Mouse (Mus musculus) erythroblast, embryonic 14.5 days (primary cell): ENCODE measurements around the gene Pirt. TPM values are rescaled to one million over a fixed set of nuclear protein-coding genes. Genes with fewer than 3 reads are reported as not detected.

Experiments used
- H3K27me3 ChIP-seq: 2 replicates; pipeline ENCODE4 v1.6.1; 2012; ENCODE audit warnings: inconsistent platforms; ENCODE audit not compliant: control insufficient read depth
- H3K36me3 ChIP-seq: 2 replicates; pipeline ENCODE4 v1.6.1; 2012; ENCODE audit warnings: mild to moderate bottlenecking, inconsistent platforms; ENCODE audit not compliant: control insufficient read depth
- H3K4me1 ChIP-seq: 2 replicates; pipeline ENCODE4 v1.6.1; 2012; ENCODE audit warnings: inconsistent platforms; ENCODE audit not compliant: control insufficient read depth
- H3K4me3 ChIP-seq: replicated peaks from 2 replicates; pipeline ENCODE3; 2012; ENCODE audit warnings: moderate library complexity, mild to moderate bottlenecking, inconsistent platforms
- H3K9me3 ChIP-seq: 2 replicates; pipeline ENCODE4 v1.6.1; 2012; ENCODE audit warnings: low read length, inconsistent platforms, mixed read lengths; ENCODE audit not compliant: control insufficient read depth
- GATA1 ChIP-seq: IDR thresholded peaks from 2 replicates; pipeline ENCODE4 v1.6.1; 2012; ENCODE audit warnings: low read length, inconsistent platforms, mixed read lengths
- TAL1 ChIP-seq: IDR thresholded peaks from 3 replicates; pipeline ENCODE4 v1.6.1; 2012; ENCODE audit warnings: low read length, inconsistent platforms, mixed read lengths
- polyA plus RNA-seq: library from polyadenylated mRNA; stranded (reverse); fragments of >175 nt; gene quantifications from 2 replicates; pipeline ENCODE4 v1.2.3, GENCODE M21; 2012

The Pirt gene
- polyA plus RNA-seq, 1 experiment = 0.01 TPM

DNA sequence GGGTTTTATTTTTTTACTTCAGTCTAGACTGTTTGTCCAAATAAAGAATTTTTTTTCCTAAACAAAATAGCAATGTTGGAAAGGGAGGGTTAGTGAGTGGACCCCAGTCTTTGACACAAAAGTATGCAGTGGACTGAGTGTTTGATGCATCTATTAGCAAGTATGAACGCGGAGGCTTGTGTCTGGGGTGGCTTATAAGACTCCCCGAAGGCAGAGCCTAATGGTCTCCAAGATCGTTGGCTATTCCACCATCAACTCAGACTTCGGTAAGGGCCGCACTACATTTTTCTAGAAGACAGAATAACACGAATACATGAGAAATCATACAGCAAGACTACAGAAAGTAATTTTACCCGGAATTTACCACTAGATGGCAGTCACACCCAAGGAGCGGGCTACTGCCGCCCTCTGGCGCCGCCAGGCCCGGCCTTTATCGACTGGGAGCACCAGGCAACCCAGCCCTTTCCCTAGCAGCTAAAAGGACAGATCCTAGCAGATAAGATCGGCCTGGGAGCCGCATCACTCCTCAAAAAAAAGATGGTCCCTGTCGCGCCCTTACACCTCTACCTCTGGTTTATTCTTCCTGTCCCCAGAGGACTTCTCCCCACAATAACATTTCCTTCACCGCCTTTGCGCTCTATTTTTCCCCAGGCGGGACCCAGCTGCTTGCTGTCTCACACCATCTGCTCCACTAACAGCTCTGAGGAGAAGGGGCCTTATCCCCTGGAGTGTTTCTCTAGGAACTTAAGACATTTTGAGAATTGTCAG is 6.0 kb upstream of the Pirt start:
- Histone ChIP-seq H3K4me3 (no peak overlapping the region), H3K9me3 (no peaks in the 10 kb centered on the region), H3K36me3 (no peaks in the 10 kb centered on the region), H3K4me1 (peaks cover 14% of the 10 kb centered on the region), H3K27me3 (peaks cover 2% of the 10 kb centered on the region; the same call in 1 of the 2 replicates)
- TF ChIP-seq TAL1 = no peak; the same call in 2 of the 3 replicates
- TF ChIP-seq GATA1 = peak; percentile 29; the same call in 1 of the 2 replicates

DNA sequence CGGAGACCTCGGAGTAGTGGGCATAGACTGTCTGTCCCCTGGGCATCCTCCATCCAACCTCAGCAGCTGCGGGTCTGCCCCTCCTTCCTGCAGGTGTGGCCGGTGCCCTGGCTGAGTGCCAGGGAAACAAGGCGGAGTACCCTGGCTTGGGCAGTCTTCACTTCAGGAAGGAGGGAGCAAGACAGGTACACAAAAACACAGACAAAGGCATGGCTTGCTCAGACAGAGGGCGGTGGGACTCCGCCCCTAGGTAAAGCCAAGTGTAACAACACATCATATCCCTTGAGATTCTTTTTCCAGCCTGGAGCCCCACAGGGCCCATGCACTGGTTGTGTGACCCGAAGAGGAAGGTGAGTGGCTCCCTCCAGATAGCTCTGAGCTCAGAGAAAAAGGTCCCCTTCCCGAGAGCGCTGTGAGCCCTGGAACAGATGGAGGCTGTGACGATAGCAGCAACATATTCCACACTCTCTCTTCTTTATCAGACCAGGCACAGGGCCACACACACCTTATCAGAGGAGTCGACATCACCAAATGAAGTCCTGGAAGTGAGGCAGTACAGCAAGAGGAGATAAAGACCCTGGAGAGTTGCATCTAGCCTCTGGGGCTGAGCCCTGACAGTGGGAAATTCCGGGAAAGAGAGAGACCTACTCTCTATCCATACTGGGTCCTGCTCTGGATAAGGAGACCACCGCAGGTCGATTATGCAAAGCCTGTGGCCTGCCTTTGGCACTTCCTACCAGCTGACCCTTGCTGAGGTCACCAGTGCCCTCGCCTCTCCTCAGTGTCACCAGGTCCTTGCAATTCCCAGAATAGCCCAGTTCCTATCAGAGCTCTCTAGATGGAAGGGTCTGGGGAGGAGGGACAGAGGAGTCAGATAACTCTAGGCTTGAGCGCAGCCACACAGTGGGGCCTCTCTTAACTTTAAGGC is 1.0 kb downstream of the Pirt start:
- H3K4me1 ChIP-seq = peaks cover 32% of the 10 kb centered on the region
- TF ChIP-seq GATA1 (peak; percentile 72), TAL1 (peak; percentile 63)
- H3K4me3 ChIP-seq = peak overlapping the region; percentile 1
- H3K27me3 ChIP-seq = peaks cover 8% of the 10 kb centered on the region
- no peaks in the 10 kb centered on the region for H3K36me3 ChIP-seq
- H3K9me3 ChIP-seq = no peaks in the 10 kb centered on the region

DNA sequence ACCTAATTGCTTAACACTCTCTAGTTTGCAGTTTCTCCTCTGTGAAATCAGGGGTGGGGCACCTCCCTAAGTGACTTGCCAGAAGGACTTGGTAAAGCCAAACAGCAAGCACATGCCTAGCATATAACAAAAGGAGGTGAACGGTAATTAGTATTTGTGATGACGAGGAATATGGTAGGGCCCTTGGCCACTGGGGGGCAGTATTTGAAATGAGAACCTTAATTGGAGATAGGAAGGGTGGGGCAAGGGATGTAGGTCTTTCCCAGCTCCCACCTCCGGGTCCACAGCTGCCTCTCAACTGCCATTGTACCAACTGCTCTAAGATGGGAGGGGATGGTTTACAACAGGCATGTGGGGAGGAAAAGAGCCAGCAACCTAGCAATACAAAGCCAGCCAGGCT is 2.5 kb downstream of the Pirt start:
- H3K9me3 ChIP-seq = no peaks in the 10 kb centered on the region
- H3K36me3 ChIP-seq = no peaks in the 10 kb centered on the region
- TF ChIP-seq TAL1 (no peak), GATA1 (no peak)
- peaks cover 32% of the 10 kb centered on the region for H3K4me1 ChIP-seq
- H3K27me3 ChIP-seq = peaks cover 8% of the 10 kb centered on the region
- no peak overlapping the region for H3K4me3 ChIP-seq

DNA sequence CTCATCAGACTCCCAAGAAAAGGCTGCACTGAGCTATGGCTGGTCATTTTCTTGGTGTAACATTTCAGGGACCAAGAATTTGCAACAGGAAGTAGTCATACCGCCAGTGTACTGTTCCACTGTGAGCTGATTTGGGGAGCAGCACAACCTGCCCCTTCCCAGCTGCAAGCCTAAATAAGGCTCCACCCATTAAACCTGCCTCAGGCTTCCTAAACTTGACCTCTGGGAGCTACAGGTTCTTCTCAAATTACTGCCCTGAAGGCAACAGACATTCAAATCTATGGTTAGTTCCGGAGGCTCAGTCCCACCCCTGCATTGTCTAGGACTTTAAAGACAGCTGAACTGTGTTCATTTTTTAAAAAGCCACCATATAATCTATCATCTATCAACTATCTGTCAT is 8.2 kb downstream of the Pirt start:
- H3K27me3 ChIP-seq = no peaks in the 10 kb centered on the region
- H3K9me3 ChIP-seq = no peaks in the 10 kb centered on the region
- H3K4me1 ChIP-seq = no peaks in the 10 kb centered on the region
- no peak overlapping the region for H3K4me3 ChIP-seq
- TF ChIP-seq TAL1 (no peak), GATA1 (no peak)
- no peaks in the 10 kb centered on the region for H3K36me3 ChIP-seq

DNA sequence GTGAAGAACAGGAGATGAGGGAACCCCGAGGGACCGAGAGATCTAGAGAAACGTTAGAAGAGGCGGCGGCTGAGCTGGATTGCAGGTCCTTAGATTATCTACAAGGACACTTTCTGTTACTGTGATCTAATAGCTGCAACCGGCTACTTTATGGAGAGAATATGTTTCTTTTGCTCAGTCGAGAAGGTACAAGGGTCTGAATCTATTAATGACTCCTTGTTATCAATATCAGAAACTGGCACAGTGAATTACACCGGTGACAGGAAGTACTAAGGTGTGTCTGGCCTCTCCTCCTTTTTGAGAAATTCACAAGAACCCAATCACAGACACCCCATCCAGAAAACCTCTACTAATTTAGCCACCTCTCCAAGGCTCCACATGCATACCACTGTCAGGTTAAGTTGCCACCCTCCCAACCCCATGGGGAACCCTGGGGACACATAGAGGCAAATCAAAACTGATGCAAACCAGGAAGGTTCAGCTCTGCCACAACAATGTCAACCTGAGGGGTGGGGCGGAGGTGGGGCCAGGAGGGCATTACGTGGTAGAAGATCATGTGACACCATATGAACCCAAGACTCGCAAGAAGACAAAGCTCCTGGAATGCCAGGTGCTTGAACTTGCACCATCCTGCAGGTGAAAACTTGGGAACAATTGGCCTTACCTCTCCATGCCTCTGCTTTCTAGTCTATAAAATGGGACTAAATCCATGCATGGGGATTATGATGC is 12.5 kb downstream of the Pirt start:
- TF ChIP-seq TAL1 = no peak
- no peak for TF ChIP-seq GATA1
- no peaks in the 10 kb centered on the region for H3K27me3 ChIP-seq
- no peak overlapping the region for H3K4me3 ChIP-seq
- no peaks in the 10 kb centered on the region for H3K36me3 ChIP-seq
- no peaks in the 10 kb centered on the region for H3K9me3 ChIP-seq
- H3K4me1 ChIP-seq = no peaks in the 10 kb centered on the region

DNA sequence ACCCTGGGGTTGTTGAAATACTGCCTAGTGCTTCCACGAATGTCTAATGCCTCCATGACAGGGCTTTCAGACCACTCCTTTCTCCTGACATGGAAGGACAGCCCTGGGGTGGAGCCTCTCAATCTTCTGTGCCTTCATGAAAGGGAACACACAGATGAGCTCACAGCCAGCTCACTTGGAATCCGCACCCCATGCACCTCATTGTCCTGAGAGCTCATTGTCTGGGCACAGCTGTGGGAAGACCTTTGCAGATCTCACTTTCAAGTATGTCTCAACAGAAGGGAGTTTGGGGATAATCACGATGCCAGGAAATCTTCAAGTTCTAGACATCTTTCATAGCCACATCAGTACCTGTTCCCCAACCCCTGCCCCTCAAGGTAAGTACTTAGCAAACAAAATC is 16.5 kb downstream of the Pirt start:
- Histone ChIP-seq H3K4me1 (no peaks in the 10 kb centered on the region), H3K36me3 (no peaks in the 10 kb centered on the region), H3K27me3 (no peaks in the 10 kb centered on the region), H3K4me3 (no peak overlapping the region), H3K9me3 (no peaks in the 10 kb centered on the region)
- TF ChIP-seq GATA1 (no peak), TAL1 (no peak)

DNA sequence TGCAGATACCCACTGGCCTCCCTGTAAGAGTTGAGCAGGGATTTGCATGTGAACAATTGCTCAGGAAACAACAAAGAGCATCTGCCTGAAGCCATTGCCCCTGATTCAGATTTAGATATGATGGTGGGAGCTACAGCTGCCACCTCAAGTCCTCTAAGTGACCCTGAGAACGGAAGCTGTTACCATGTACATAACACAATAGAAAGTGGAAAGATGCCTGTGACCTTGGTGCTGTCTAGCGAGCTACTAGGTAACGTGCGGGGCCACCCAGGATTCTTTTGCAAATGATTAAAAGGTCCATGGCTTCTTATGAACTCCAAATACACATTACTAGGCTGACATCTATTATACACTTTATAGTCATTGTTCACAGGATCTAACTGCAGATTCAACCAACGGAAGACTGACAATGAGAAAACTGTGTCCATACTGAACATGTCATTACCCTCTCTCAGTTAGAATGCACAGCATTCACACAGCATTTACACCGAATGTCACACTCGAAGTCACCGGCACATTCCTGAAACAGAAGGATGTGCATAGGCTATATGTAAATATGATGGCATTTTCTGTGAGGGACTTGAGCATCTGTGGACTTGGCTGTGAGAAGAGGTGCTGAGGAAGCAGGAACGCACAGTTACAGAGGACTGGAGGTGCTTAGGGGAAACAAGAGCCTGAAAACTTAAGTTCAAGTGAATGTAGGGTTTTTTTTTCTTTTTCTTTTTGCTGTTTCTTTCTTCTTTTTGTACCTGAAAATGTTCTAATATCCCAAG is 21.2 kb downstream of the Pirt start:
- Histone ChIP-seq H3K36me3 (no peaks in the 10 kb centered on the region), H3K27me3 (no peaks in the 10 kb centered on the region), H3K4me1 (no peaks in the 10 kb centered on the region), H3K4me3 (no peak overlapping the region), H3K9me3 (no peaks in the 10 kb centered on the region)
- TF ChIP-seq TAL1 (no peak), GATA1 (no peak)

DNA sequence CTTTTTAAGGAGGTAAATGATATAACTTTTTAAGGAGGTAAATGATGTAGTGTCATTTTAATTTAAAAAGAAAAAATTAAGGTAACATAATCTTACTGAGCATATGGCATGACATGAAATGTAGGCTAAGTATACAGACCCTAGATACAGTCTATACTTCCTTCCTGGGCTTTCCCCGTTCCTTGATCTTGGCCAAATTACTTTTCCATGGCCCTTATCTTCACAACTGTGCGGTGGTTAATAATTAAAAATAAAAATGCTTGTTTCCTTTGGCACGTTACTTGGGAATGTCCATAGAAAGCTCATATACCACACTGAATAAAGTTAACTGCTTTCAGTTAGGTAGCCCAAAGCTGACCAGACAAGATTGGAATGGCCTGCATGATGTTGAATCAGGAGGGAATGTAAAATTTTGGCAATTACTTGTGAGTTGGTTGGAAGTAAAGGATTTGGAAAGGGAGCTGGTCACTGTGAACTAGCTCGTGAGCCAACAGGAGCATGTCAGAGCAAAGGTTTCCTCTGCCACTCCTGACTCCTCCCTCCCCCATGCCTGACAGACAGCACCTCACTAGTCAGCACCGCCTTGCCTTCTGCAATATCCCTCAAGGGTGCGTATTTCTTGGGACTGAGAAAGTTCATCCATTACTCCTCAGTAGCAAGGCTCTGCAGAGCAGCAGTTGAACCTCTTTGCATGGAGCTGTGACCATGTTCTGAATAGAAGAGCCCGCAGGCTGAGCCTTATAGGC is 22.8 kb downstream of the Pirt start:
- H3K4me1 ChIP-seq = no peaks in the 10 kb centered on the region
- TF ChIP-seq TAL1 (no peak), GATA1 (no peak)
- no peaks in the 10 kb centered on the region for H3K9me3 ChIP-seq
- H3K36me3 ChIP-seq = no peaks in the 10 kb centered on the region
- no peaks in the 10 kb centered on the region for H3K27me3 ChIP-seq
- no peak overlapping the region for H3K4me3 ChIP-seq
